Mouse (Mus musculus) bone marrow macrophage, adult 2 months (primary cell): ENCODE data around the gene Mmp2.

ENCODE experiments used
- CTCF ChIP-seq: IDR thresholded peaks from 2 replicates; pipeline ENCODE4 v1.5.1; 2012; ENCODE audit warnings: low read depth, mild to moderate bottlenecking, low read length, moderate library complexity
- POLR2A ChIP-seq: IDR thresholded peaks from 2 replicates; pipeline ENCODE4 v1.6.1; 2012; ENCODE audit warnings: mild to moderate bottlenecking, low read depth, low read length, borderline replicate concordance

- TF ChIP-seq POLR2A = no peak
- TF ChIP-seq CTCF = no peak
Measured at GRCm38 (mm10) chr8:92827243-92828034, at the start of gene Mmp2.
